ENCODE assay signal across 8 mouse cellular contexts in the genomic region with DNA sequence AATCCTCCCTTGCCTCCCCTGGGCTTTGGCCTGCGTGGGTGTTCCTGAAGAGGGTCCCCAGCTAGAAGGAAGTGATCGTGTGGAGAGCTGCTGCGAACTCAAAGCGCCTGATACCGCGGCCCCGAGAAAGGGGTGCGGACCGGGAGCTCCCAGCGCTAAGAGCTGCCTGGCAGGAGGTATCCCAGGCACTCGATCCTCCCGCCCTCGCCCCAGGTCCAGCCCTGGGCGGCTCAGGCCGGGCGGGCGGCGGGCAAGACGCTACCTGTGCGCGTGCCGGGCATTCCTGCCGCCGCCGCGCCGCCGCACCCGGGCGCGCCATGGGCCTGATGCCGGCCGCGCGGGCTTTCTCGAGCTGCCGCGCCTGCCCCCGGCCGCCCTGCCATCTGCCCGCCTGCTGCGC.
DNase-seq lines count a peak whose midpoint lies in the region; ATAC-seq and TF ChIP-seq lines count a peak whose summit lies in the region.

No protein-coding gene starts in this region.

- H3K4me2 ChIP-seq in forebrain, embryonic 12.5 days: peak overlapping the region; percentile 72
- peak overlapping the region; percentile 92 for H3K4me2 ChIP-seq in limb, embryonic 12.5 days
- H3K4me2 ChIP-seq in midbrain, embryonic 15.5 days: peak overlapping the region; percentile 92

- peaks cover 7% of the 10 kb centered on the region for H3K4me1 ChIP-seq in forebrain, embryonic 12.5 days
- 0 out of 2 replicates have a peak, but pooled peaks cover 7% of the 10 kb centered on the region for H3K4me1 ChIP-seq in limb, embryonic 12.5 days (replicated peaks)
- H3K4me1 ChIP-seq in midbrain, embryonic 15.5 days: peaks cover 8% of the 10 kb centered on the region

- no peaks in the 10 kb centered on the region for H3K36me3 ChIP-seq in forebrain, embryonic 12.5 days (replicated peaks)
- no peaks in the 10 kb centered on the region for H3K36me3 ChIP-seq in limb, embryonic 12.5 days
- H3K36me3 ChIP-seq in midbrain, embryonic 15.5 days (replicated peaks): no peaks in the 10 kb centered on the region

- no peak for ATAC-seq in forebrain, embryonic 12.5 days (ENCODE audit: low FRiP score)
- no peak for ATAC-seq in limb, embryonic 12.5 days (ENCODE audit: insufficient number of reproducible peaks, insufficient read depth, low FRiP score, low TSS enrichment, low read depth)
- peak; percentile 56; the same call in 1 of the 2 replicates for ATAC-seq in midbrain, embryonic 15.5 days (replicated peaks)

- intact Hi-C loops in gastrocnemius, adult 2 months (cut with DNase I): no loop called here
- intact Hi-C loops in left cerebral cortex, postnatal 14 days (cut with DNase I): no loop called here

- no peak for TF ChIP-seq CTCF in gastrocnemius, adult 2 months (IDR thresholded peaks at IDR 0.05)

- peak overlapping the region; percentile 42 for H3K4me3 ChIP-seq in gastrocnemius, adult 2 months
- peak overlapping the region; percentile 42 for H3K4me3 ChIP-seq in forebrain, embryonic 12.5 days (replicated peaks)
- peak overlapping the region; percentile 51 for H3K4me3 ChIP-seq in limb, embryonic 12.5 days (replicated peaks)
- H3K4me3 ChIP-seq in midbrain, embryonic 15.5 days: peak overlapping the region; percentile 50

- H3K9me3 ChIP-seq in forebrain, embryonic 12.5 days: no peaks in the 10 kb centered on the region
- H3K9me3 ChIP-seq in limb, embryonic 12.5 days: no peaks in the 10 kb centered on the region
- H3K9me3 ChIP-seq in midbrain, embryonic 15.5 days: no peaks in the 10 kb centered on the region

- peak overlapping the region; percentile 49 for H3K9ac ChIP-seq in forebrain, embryonic 12.5 days
- peak overlapping the region; percentile 69 for H3K9ac ChIP-seq in limb, embryonic 12.5 days (replicated peaks)
- H3K9ac ChIP-seq in midbrain, embryonic 15.5 days: peak overlapping the region; percentile 54

- no peak for DNase-seq in gastrocnemius, adult 2 months
- DNase-seq in gastrocnemius, postnatal 10 days: no peak
- no peak for DNase-seq in T-cell, adult 2 months (ENCODE audit: low spot score)
- no peak for DNase-seq in left cerebral cortex, postnatal 14 days (ENCODE audit: low spot score in 2 of 2)
- DNase-seq in thymus, postnatal 36 days: no peak

- peaks cover 61% of the 10 kb centered on the region for H3K27me3 ChIP-seq in forebrain, embryonic 12.5 days
- peaks cover 69% of the 10 kb centered on the region for H3K27me3 ChIP-seq in limb, embryonic 12.5 days
- H3K27me3 ChIP-seq in midbrain, embryonic 15.5 days (replicated peaks): peaks cover 42% of the 10 kb centered on the region

- WGBS in forebrain, embryonic 12.5 days: under 1% methylated on average over 42 of the region's 42 CpGs
- WGBS in limb, embryonic 12.5 days: under 1% methylated on average over 35 of the region's 42 CpGs
- 1% methylated on average over 39 of the region's 42 CpGs for WGBS in midbrain, embryonic 15.5 days

- no peak overlapping the region for H3K27ac ChIP-seq in gastrocnemius, adult 2 months
- H3K27ac ChIP-seq in forebrain, embryonic 12.5 days: no peak overlapping the region
- H3K27ac ChIP-seq in limb, embryonic 12.5 days: no peak overlapping the region
- no peak overlapping the region for H3K27ac ChIP-seq in midbrain, embryonic 15.5 days
